Mouse (Mus musculus) embryonic facial prominence, embryonic 11.5 days (tissue): ENCODE results near the gene Baiap2l1. TPM values are rescaled to one million over a fixed set of nuclear protein-coding genes. Genes with fewer than 3 reads are reported as not detected.

ENCODE experiments used
- ATAC-seq: fragments of 200-750 bp; cut with Nextera tagmentation; replicated peaks from 2 replicates; pipeline ENCODE4 v1.8.0; 2017; ENCODE audit warnings: low read depth; ENCODE audit not compliant: insufficient number of reproducible peaks, low FRiP score, low TSS enrichment
- DNase-seq: peaks from one replicate; pipeline ENCODE4 v3.0.0-alpha.2; 2015; ENCODE audit warnings: low spot score
- H3K27ac ChIP-seq: fragments of 300-500 bp; sonication (generic); replicated peaks from 2 replicates; pipeline ENCODE4 v1.5.1; 2014; ENCODE audit warnings: mild to moderate bottlenecking, low read depth, low read length, control low read depth
- H3K27me3 ChIP-seq: fragments of 300-500 bp; sonication (generic); 2 replicates; pipeline ENCODE4 v1.6.1; 2014; ENCODE audit warnings: mild to moderate bottlenecking, low read length, moderate library complexity, mixed read lengths; ENCODE audit not compliant: control insufficient read depth, insufficient read depth
- H3K36me3 ChIP-seq: fragments of 300-500 bp; sonication (generic); replicated peaks from 2 replicates; pipeline ENCODE4 v1.6.1; 2014; ENCODE audit warnings: low read depth, mild to moderate bottlenecking, low read length, moderate library complexity, mixed read lengths; ENCODE audit not compliant: control insufficient read depth, insufficient read depth
- H3K4me1 ChIP-seq: fragments of 300-500 bp; sonication (generic); 2 replicates; pipeline ENCODE4 v1.6.1; 2014; ENCODE audit warnings: low read length, mixed read lengths; ENCODE audit not compliant: control insufficient read depth, insufficient read depth
- H3K4me2 ChIP-seq: fragments of 300-500 bp; sonication (generic); 2 replicates; pipeline ENCODE4 v1.6.1; 2014; ENCODE audit warnings: low read depth, mild to moderate bottlenecking, control low read depth, low read length, moderate library complexity
- H3K4me3 ChIP-seq: fragments of 300-500 bp; sonication (generic); 2 replicates; pipeline ENCODE4 v1.5.1; 2014; ENCODE audit warnings: low read depth, low read length, control low read depth
- H3K9ac ChIP-seq: fragments of 300-500 bp; sonication (generic); replicated peaks from 2 replicates; pipeline ENCODE4 v1.6.1; 2014; ENCODE audit warnings: mild to moderate bottlenecking, control low read depth, low read length
- H3K9me3 ChIP-seq: fragments of 300-500 bp; sonication (generic); replicated peaks from 2 replicates; pipeline ENCODE4 v1.6.1; 2016; ENCODE audit warnings: mild to moderate bottlenecking, low read length, inconsistent platforms, mixed read lengths; ENCODE audit not compliant: control insufficient read depth
- WGBS: fragments of 180-500 bp; shearing (Covaris S2); extraction: QIAGEN DNeasy Blood & Tissue Kit; methylation state at CpG from one replicate; pipeline ENCODE4 v1.1.7; 2014; 5-methylcytosine and 5-hydroxymethylcytosine counted together
- polyA plus RNA-seq: library from polyadenylated mRNA; unstranded; fragments of >200 nt; fragmentation: Nextera tagmentation; extraction: Ambion mirVana; gene quantifications from 2 replicates; pipeline ENCODE4 v1.2.1, GENCODE M21; 2014

Baiap2l1 gene
- polyA plus RNA-seq, 1 experiment from 2014 or later, result 3.8 TPM

DNA sequence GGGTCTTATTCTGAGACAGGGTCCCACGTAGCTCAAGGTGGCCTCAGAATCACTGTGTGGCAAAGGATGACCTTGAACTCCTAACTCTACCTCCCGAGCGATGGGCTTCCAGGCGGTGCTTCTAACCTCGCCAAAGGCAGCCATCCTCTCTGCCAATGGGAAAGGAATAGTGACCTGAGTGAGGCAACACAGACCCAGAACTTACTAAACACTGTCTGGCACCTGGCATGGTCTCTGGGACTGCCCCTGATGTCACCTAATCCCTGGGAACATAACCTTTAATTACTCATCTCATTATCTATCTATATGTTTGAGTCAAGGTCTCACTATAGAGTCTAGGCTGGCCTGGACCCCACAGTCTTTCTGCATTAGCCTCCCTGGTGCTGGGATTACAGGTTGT lies 138.0 kb downstream of the Baiap2l1 start:
- H3K9me3 ChIP-seq, result no peaks in the 10 kb centered on the region
- H3K4me2 ChIP-seq, result no peak overlapping the region
- H3K4me1 ChIP-seq, result no peaks in the 10 kb centered on the region
- H3K36me3 ChIP-seq, result no peaks in the 10 kb centered on the region
- no peak overlapping the region for H3K9ac ChIP-seq
- H3K4me3 ChIP-seq, result no peak overlapping the region
- H3K27ac ChIP-seq, result no peak overlapping the region
- ATAC-seq (no peak), DNase-seq (no peak)
- 86% methylated on average over 5 of the region's 5 CpGs for WGBS
- no peaks in the 10 kb centered on the region for H3K27me3 ChIP-seq

DNA sequence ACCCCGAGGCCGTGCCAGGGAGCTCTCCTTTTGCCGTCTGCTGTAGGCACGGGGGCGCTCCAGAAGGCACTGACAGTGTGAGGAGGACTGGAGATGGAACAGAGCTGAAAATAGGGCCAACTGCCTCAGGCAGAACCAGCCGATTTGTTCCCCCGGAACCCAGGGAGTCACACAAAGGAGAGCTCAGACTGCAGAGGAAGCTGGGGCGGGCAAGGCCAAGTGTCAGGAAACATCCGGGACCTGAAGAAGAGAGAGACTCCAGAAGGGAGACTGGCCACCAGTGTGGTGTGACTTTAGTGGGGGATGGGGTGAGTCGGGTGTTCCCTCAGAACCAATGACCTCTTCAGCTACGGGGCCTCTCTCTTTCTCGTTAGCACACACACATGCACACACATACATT lies 138.6 kb downstream of the Baiap2l1 start:
- WGBS, result 45% methylated on average over 12 of the region's 12 CpGs

GRCm38 (mm10) chr5:144218061-144218460 lies 139.9 kb downstream of the Baiap2l1 start:
- H3K4me2 ChIP-seq, result no peak overlapping the region
- no peak overlapping the region for H3K27ac ChIP-seq
- no peaks in the 10 kb centered on the region for H3K27me3 ChIP-seq
- H3K9me3 ChIP-seq, result no peaks in the 10 kb centered on the region
- no peaks in the 10 kb centered on the region; the same call in 1 of the 2 replicates for H3K36me3 ChIP-seq
- no peak for ATAC-seq
- no peaks in the 10 kb centered on the region for H3K4me1 ChIP-seq
- no peak for DNase-seq
- no peak overlapping the region for H3K9ac ChIP-seq
- WGBS, result 91% methylated on average over 7 of the region's 7 CpGs
- no peak overlapping the region for H3K4me3 ChIP-seq

More for the DNA sequence above, 138.6 kb downstream of the Baiap2l1 start:
- H3K27me3 ChIP-seq, result no peaks in the 10 kb centered on the region
- H3K36me3 ChIP-seq, result no peaks in the 10 kb centered on the region
- no peak for ATAC-seq
- no peak overlapping the region for H3K27ac ChIP-seq
- no peaks in the 10 kb centered on the region for H3K9me3 ChIP-seq
- no peak overlapping the region for H3K4me2 ChIP-seq
- DNase-seq, result peak; percentile 4
- no peaks in the 10 kb centered on the region for H3K4me1 ChIP-seq
- no peak overlapping the region for H3K4me3 ChIP-seq
- H3K9ac ChIP-seq, result no peak overlapping the region

DNA sequence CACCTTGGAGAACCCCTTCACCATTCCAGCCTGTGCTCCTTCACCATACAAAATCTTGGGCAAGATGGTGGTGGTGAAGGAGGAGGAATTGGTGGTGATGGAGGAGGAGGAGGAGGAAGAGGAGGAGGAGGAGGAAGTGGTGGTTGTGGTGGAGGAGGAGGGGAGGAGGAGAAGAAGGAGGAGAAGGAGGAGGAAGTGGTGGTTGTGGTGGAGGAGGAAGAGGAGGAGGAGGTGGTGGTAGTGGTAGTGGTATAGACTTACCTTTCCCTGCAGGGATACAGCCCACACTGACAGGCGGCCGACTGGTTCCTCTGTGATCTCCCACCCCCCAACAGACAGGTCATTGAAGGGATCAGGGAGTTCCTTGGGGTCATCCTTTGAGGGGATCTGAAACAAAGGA lies 141.9 kb downstream of the Baiap2l1 start:
- Histone ChIP-seq H3K9ac (no peak overlapping the region), H3K27ac (no peak overlapping the region), H3K4me2 (no peak overlapping the region), H3K36me3 (no peaks in the 10 kb centered on the region; the same call in 1 of the 2 replicates), H3K9me3 (no peaks in the 10 kb centered on the region), H3K4me1 (no peaks in the 10 kb centered on the region), H3K27me3 (no peaks in the 10 kb centered on the region), H3K4me3 (no peak overlapping the region)
- DNase-seq (no peak), ATAC-seq (no peak)
- 80% methylated on average over 2 of the region's 2 CpGs for WGBS

Other genes with a start within 250 kb of the Baiap2l1 start
- gene Bhlha15, start 167.8 kb downstream of the Baiap2l1 start, polyA plus RNA-seq, result 0.07 and 0.11 TPM in 2 replicates
- 8.0 and 10.8 TPM in 2 replicates for gene Tecpr1, start 134.5 kb downstream of the Baiap2l1 start, polyA plus RNA-seq
- gene Bri3, start 113.7 kb downstream of the Baiap2l1 start, polyA plus RNA-seq, result 116 and 118 TPM in 2 replicates
- 0.67 and 1.4 TPM in 2 replicates for gene Nptx2, start 187.8 kb upstream of the Baiap2l1 start, polyA plus RNA-seq